Mouse (Mus musculus) layer of hippocampus, adult 8-10 months (tissue): Measurements from ENCODE around the gene Olfr702. TPM values are rescaled to one million over a fixed set of nuclear protein-coding genes. Genes with fewer than 3 reads are reported as not detected.

Experiments used
- DNase-seq, 2 experiments: peaks; one replicate each; pipeline ENCODE4 v3.0.0; 2022; ENCODE audit warnings: low spot score in 2 of 2
- total RNA-seq, 4 experiments: library from RNA; stranded (reverse); gene quantifications; 2 replicates each; pipeline ENCODE4 v1.2.4; 2022

Olfr702 gene
- total RNA-seq, result not detected

DNA sequence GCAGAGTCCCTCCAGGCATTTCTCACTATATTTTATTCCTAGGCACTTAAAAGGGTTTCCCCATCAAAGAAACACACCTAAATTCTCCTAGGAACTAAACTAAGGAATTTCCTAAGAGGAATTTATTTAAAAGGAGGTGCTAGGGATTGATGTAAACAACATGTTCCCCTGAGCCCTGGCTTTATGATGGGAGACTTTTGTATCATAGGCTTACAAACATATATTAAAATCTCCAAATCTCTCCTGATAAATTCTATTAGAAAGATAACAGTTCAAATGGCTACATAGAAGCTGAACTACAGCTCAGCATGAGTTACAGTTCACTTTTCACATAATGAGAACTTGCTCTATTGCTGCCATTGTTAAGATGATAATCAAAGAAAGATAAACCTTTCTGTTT is at the start of gene Olfr702:
Gene Olfr702 (minus strand): TSS at position 101 of the 400 bp plus-strand sequence.
- no peak for DNase-seq

DNA sequence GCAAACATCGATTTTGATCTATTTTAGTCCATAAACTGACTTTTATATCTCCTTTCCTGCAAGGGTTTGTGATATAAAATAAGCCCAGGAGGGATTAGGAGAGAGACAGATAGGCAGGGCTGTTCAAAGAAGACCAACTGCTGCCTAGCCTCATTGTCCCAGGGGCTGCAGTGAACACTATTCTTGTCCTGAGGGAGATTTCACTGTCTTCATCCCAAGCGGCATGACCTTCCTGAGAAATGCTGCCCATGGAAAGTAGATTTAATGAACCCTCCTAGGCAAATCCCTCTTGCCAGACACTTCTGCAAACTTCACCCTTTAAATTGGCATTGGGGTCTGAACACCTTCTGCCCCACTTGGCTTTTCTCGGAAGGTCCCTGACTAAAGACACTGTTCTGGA is 43.1 kb upstream of the Olfr702 start, which contains the start of gene Olfr705:
Gene Olfr705 (minus strand): TSS at position 101 of the 400 bp plus-strand sequence.
- no peak for DNase-seq

- DNase-seq, result no peak
Measured at GRCm38 (mm10) chr7:106862885-106863284, 29.2 kb upstream of the Olfr702 start, which contains the start of gene Olfr704. Gene Olfr704, plus strand, starts transcription at chr7:106863185.

DNA sequence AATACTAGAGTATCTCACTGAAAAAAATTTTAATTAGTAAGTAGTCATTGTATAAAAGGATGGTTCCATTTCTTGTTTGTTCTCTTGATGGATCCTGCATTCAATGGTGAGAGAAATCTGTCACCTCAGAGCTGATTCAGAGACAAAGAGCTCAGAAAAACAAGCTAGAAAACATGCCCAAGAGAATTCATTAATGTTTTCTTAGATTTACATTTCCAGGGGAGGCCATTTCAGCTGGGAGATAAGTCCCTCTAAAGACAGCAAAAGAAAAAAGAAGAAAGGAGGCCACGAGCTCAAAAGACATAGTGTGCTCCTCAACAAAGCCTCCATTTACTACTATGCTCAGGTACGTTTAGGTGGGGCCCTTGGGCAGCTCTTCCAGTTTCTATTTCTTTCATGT is 9.4 kb upstream of the Olfr702 start, which contains the start of gene Olfr703:
Gene Olfr703 (plus strand): TSS at position 301 of the 400 bp plus-strand sequence.
- no peak for DNase-seq

DNA sequence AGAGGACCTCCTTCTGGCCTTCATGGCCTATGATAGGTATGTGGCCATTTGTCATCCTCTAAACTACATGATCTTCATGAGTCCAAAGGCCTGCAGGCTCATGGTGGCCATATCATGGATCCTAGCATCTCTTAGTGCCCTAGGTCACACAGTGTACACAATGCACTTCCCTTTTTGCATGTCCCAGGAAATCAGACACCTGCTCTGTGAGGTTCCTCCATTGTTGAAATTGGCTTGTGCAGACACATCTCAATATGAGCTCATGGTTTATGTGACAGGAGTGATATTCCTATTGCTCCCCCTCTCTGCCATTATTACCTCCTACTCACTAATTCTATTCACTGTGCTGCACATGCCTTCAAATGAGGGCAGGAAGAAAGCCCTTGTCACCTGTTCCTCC is 15.3 kb downstream of the Olfr702 start:
- DNase-seq, result no peak

DNA sequence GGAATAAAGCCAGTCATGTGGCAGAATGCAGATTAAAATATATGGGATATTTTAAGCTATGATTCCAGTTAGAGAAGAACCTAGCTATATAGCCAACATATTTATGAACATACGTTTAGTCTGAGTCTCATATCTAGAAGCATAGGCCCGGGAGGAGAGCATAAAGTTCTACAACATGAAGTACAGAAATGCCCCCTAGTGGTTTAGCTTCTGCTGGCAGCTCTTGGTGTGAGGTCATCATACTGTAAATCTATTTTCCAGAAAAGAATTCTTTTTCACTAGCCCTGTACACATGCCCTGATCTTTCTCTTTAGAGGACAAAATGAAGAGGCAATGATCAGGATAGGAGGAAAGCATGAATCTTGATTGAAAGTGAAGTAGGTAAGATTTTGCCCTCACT is 17.9 kb downstream of the Olfr702 start:
- DNase-seq, result no peak

DNA sequence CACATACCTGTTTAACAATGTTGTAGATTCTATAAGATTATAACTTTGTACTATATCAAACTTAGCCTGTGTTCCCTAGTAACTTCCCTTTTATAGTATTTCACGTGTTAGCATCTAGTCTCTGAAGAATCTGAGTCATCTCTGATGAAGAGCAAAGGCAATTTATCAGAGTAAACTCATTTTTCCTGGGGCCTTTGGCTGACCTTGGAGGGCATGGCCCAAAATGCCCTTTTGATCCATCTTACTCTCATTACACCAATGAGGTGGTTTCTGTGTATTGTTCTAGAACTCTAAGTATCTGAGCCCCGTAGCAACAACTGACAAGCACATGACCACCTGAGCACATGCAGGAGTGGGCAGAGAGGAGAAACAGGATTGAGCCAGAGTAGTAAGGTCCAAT is 19.9 kb downstream of the Olfr702 start, which contains the start of gene Olfr701:
Gene Olfr701 (plus strand): TSS at position 301 of the 400 bp plus-strand sequence.
- DNase-seq, result no peak

DNA sequence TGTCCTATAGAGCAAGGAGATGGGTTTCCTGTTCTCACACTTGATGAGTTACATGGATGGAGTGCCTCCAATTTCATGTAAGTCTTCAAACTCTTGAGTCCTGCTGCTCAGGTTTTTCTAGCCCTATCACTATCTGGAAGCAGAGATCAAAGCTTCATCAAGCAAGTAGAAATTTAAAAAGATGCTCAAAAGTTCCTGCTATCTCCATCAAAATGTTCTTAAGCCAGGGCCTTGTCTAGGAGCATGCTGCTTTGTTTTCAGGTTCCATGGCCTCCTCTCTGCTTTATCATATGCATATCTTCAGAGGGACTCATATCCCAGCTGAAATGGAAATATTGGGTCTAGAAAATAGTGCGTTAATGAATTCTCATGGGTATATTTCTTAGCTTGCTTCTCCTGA is 25.0 kb downstream of the Olfr702 start, which contains the start of gene Olfr700:
Gene Olfr700 (minus strand): TSS at position 101 of the 400 bp plus-strand sequence.
- no peak for DNase-seq

- DNase-seq, result no peak
Measured at GRCm38 (mm10) chr7:106793098-106793497, 40.6 kb downstream of the Olfr702 start, which contains the start of gene Olfr699. Gene Olfr699, minus strand, starts transcription at chr7:106793198.

GRCm38 (mm10) chr7:106788330-106788729 is 45.4 kb downstream of the Olfr702 start:
- DNase-seq, result no peak

Other genes with a start within 250 kb of the Olfr702 start
- not detected for gene Olfr693, start 153.3 kb downstream of the Olfr702 start, total RNA-seq
- gene Olfr694, start 142.1 kb downstream of the Olfr702 start, total RNA-seq, result not detected
- gene Olfr695, start 117.5 kb downstream of the Olfr702 start, total RNA-seq, result not detected
- gene Olfr697, start 91.5 kb downstream of the Olfr702 start, total RNA-seq, result not detected
- gene Olfr698, start 78.5 kb downstream of the Olfr702 start, total RNA-seq, result not detected
- not detected for gene Olfr699, start 40.7 kb downstream of the Olfr702 start, total RNA-seq
- not detected for gene Olfr700, start 25.1 kb downstream of the Olfr702 start, total RNA-seq
- not detected for gene Olfr701, start 19.8 kb downstream of the Olfr702 start, total RNA-seq
- not detected for gene Olfr703, start 9.5 kb upstream of the Olfr702 start, total RNA-seq
- gene Olfr704, start 29.3 kb upstream of the Olfr702 start, total RNA-seq, result not detected
- gene Olfr705, start 43.0 kb upstream of the Olfr702 start, total RNA-seq, result not detected
- gene Olfr706, start 54.3 kb upstream of the Olfr702 start, total RNA-seq, result not detected
- gene Olfr707, start 67.3 kb upstream of the Olfr702 start, total RNA-seq, result not detected
- gene Olfr1532-ps1, start 74.1 kb upstream of the Olfr702 start, total RNA-seq, result not detected
- gene Olfr709-ps1, start 98.3 kb upstream of the Olfr702 start, total RNA-seq, result not detected
- gene Olfr710, start 114.4 kb upstream of the Olfr702 start, total RNA-seq, result not detected
- under 1 TPM in 1 of 4 experiments, not detected in 3; 0.12 TPM for gene Olfr6, start 130.0 kb upstream of the Olfr702 start, total RNA-seq
- gene Olfr711, start 141.6 kb upstream of the Olfr702 start, total RNA-seq, result not detected
- not detected for gene Olfr2, start 172.2 kb upstream of the Olfr702 start, total RNA-seq
- gene Olfr713, start 197.3 kb upstream of the Olfr702 start, total RNA-seq, result not detected
- gene Olfr714, start 237.1 kb upstream of the Olfr702 start, total RNA-seq, result not detected